Mouse (Mus musculus): ENCODE data around the gene Erc2.
A peak's percentile ranks its signal among the peaks of the same experiment; 100 is the strongest.

Gene Erc2

GRCm38 (mm10) chr14:28376208-28376805 is 754.1 kb downstream of the Erc2 start:
- peak; percentile 15 for DNase-seq (ENCODE audit: low read depth, low spot score)

- no peak for DNase-seq (ENCODE audit: low read depth, low spot score)
Observed at GRCm38 (mm10) chr14:28377519-28377918, 755.3 kb downstream of the Erc2 start.

GRCm38 (mm10) chr14:28380129-28380528 is 757.9 kb downstream of the Erc2 start:
- DNase-seq (ENCODE audit: low read depth, low spot score): no peak

GRCm38 (mm10) chr14:28381801-28382550 is 759.7 kb downstream of the Erc2 start:
- DNase-seq (ENCODE audit: low read depth, low spot score): no peak

GRCm38 (mm10) chr14:28386815-28387607 is 764.8 kb downstream of the Erc2 start:
- DNase-seq (ENCODE audit: low read depth, low spot score): no peak

- DNase-seq (ENCODE audit: low read depth, low spot score): no peak
Observed at GRCm38 (mm10) chr14:28398915-28399314, 776.7 kb downstream of the Erc2 start.

- DNase-seq (ENCODE audit: low read depth, low spot score): peak; percentile 16
Observed at GRCm38 (mm10) chr14:28399897-28400296, 777.7 kb downstream of the Erc2 start.

- no peak for DNase-seq (ENCODE audit: low read depth, low spot score)
Observed at GRCm38 (mm10) chr14:28405277-28405840, 783.1 kb downstream of the Erc2 start.

- no peak for DNase-seq (ENCODE audit: low read depth, low spot score)
Observed at GRCm38 (mm10) chr14:28409390-28409789, 787.2 kb downstream of the Erc2 start.

GRCm38 (mm10) chr14:28409796-28410347 is 787.6 kb downstream of the Erc2 start:
- no peak for DNase-seq (ENCODE audit: low read depth, low spot score)

- DNase-seq (ENCODE audit: low read depth, low spot score): peak; percentile 51
Observed at GRCm38 (mm10) chr14:28410789-28411225, 788.6 kb downstream of the Erc2 start.

GRCm38 (mm10) chr14:28412252-28412995 is 790.2 kb downstream of the Erc2 start:
- no peak for DNase-seq (ENCODE audit: low read depth, low spot score)

GRCm38 (mm10) chr14:28413516-28413915 is 791.3 kb downstream of the Erc2 start:
- DNase-seq (ENCODE audit: low read depth, low spot score): no peak

GRCm38 (mm10) chr14:28417019-28417418 is 794.8 kb downstream of the Erc2 start:
- DNase-seq (ENCODE audit: low read depth, low spot score): peak; percentile 34

- no peak for DNase-seq (ENCODE audit: low read depth, low spot score)
Observed at GRCm38 (mm10) chr14:28418497-28418896, 796.3 kb downstream of the Erc2 start.

GRCm38 (mm10) chr14:28419188-28419587 is 797.0 kb downstream of the Erc2 start:
- no peak for DNase-seq (ENCODE audit: low read depth, low spot score)

- DNase-seq (ENCODE audit: low read depth, low spot score): no peak
Observed at GRCm38 (mm10) chr14:28420596-28420995, 798.4 kb downstream of the Erc2 start.

GRCm38 (mm10) chr14:28426610-28427009 is 804.4 kb downstream of the Erc2 start:
- DNase-seq (ENCODE audit: low read depth, low spot score): no peak

- no peak for DNase-seq (ENCODE audit: low read depth, low spot score)
Observed at GRCm38 (mm10) chr14:28431703-28432309, 809.6 kb downstream of the Erc2 start.

GRCm38 (mm10) chr14:28434996-28435395 is 812.8 kb downstream of the Erc2 start:
- no peak for DNase-seq (ENCODE audit: low read depth, low spot score)

GRCm38 (mm10) chr14:28439171-28439570 is 816.9 kb downstream of the Erc2 start:
- peak; percentile 28 for DNase-seq (ENCODE audit: low read depth, low spot score)
